Mouse (Mus musculus) heart, postnatal 25 days (tissue): Measurements from ENCODE around the gene Eif4a3. TPM values are rescaled to one million over a fixed set of nuclear protein-coding genes. Genes with fewer than 3 reads are reported as not detected.
"Not testable (repeated sequence)": the region's sequence is repeated elsewhere in the genome, so short reads cannot be mapped to it uniquely, and the experiment has no call there.

Experiments
- DNase-seq: peaks from one replicate; pipeline ENCODE4 v3.0.0; 2022; ENCODE audit warnings: low spot score
- intact Hi-C: fragments of 180-260 bp; cut with DNase I; formaldehyde crosslinking; loops from one replicate; pipeline ENCODE4 v1.15.1; 2025
- total RNA-seq, 2 experiments: library from RNA; stranded (reverse); gene quantifications; 2 replicates each; pipeline ENCODE4 v1.2.3; 2021

Eif4a3 gene
- total RNA-seq, 2 experiments from 2014 or later: 64.8 to 67.6 TPM

DNA sequence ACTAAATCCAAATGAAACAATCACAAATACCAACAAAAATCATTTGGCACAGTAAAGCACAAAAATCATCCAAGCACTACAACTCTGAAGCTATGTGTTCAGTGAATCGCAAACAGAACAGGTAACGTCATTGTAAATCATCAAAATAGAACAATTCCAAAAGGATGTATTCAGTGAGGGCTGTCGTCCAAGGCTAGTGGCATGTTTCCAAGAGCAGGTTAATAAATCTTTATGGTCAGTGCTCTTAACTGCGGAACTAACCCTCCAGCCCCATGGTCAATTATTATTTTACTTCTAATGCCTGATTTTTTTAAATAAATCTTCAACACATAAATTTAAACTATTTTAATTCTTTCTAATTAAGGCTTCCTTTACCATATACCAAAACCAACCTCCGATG is 43.3 kb downstream of the Eif4a3 start:
- intact Hi-C loops, DNase-seq: not testable (repeated sequence)

GRCm38 (mm10) chr11:119252854-119253541 is 46.9 kb downstream of the Eif4a3 start:
- DNase-seq: no peak
- intact Hi-C loops: no loop called here

DNA sequence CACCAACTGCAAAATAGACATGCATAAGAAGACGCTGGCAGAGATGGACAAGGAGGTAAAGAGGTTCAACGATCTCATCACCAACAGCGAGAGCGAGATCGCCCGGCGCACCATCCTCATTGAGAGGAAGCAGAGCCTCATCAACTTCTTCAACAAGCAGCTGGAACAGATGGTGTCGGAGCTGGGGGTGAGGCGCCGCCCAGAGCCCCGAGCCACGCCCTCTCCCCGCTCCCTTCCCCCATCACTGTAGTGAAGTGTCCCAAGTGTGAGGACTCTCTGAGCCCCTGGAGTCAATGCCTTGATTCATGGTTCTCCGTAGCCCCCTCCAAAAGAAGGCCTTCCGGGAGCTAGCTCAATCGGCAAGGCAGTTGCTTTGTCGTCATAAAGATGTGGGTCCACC is 48.9 kb downstream of the Eif4a3 start:
- no peak for DNase-seq
- intact Hi-C loops: no loop called here

DNA sequence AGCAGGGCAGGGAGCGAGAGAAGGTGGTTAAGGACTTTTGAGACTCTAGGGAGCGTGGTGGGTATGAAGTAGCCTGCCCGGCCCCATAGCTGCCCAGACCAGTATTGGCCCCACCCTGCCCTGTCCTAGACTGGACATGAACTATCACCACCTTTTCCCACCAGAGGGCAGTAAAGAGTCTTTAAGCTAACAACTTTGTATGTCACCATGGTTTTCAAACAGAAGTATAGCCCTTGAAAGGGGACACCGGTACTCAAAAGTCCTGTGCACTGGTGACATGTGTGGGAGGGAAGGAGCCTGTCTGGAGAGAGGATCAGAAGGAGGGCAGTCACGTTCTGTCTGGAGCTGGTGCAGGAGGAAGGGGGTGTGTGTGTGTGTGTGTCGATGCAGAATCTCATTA is 50.9 kb downstream of the Eif4a3 start:
- intact Hi-C loops: loop anchor here (2.0 kb wide), 1 partner anchor 40 kb away; no protein-coding TSS in a partner anchor

DNA sequence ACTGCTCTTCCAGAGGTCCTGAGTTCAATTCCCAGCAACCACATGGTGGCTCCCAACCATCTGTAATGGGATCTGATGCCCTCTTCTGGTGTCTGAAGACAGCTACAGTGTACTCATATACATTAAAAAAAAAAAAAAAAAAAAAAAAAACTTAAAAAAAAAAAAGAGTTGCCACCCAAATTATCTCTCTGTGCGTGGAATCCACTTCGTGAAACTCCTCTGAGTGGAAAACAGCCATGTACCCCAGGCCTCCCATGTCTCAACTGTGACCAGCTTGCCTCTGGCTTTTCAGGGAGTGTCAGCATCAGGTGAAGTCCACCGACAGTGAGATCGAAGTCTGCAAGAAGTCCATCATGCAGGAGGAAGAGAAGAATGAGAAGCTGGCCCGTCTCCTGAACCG is 54.3 kb downstream of the Eif4a3 start:
- DNase-seq, intact Hi-C loops: not testable (repeated sequence)

More for the DNA sequence above, 50.9 kb downstream of the Eif4a3 start:
- DNase-seq: no peak

- DNase-seq: no peak
- intact Hi-C loops: no loop called here
These were observed 60.4 kb downstream of the Eif4a3 start for GRCm38 (mm10) chr11:119239480-119239879.

Other genes starting within 250 kb of the Eif4a3 start
- 10 to 100 TPM; 14.0 to 14.8 TPM for gene Cbx4, start 213.9 kb downstream of the Eif4a3 start, total RNA-seq
- gene Tbc1d16, start 71.6 kb downstream of the Eif4a3 start, total RNA-seq: 10 to 100 TPM; 65.1 to 66.4 TPM
- gene Ccdc40, start 71.5 kb downstream of the Eif4a3 start, total RNA-seq: not detected
- 10 to 100 TPM; 69.6 to 73.2 TPM for gene Gaa, start 32.2 kb downstream of the Eif4a3 start, total RNA-seq
- under 1 TPM; 0.08 to 0.10 TPM for gene Card14, start 7.7 kb upstream of the Eif4a3 start, total RNA-seq
- gene Sgsh, start 55.4 kb upstream of the Eif4a3 start, total RNA-seq: 1 to 10 TPM; 4.8 to 5.1 TPM
- gene Slc26a11, start 55.5 kb upstream of the Eif4a3 start, total RNA-seq: 1 to 10 TPM; 2.3 to 2.8 TPM
- gene Rnf213, start 93.0 kb upstream of the Eif4a3 start, total RNA-seq: 10 to 100 TPM; 14.6 TPM
- gene Endov, start 191.3 kb upstream of the Eif4a3 start, total RNA-seq: 10 to 100 TPM in 1 of 2 experiments, 1 to 10 TPM in 1; 7.1 to 10.3 TPM
- gene Nptx1, start 247.7 kb upstream of the Eif4a3 start, total RNA-seq: under 1 TPM; 0.26 to 0.34 TPM